Mouse (Mus musculus) testis, adult 2 months (tissue): ENCODE measurements around the gene Nabp1.

Experiments
- CTCF ChIP-seq: fragments of 200-500 bp; IDR thresholded peaks from 2 replicates; pipeline ENCODE4 v1.5.1; 2012; ENCODE audit warnings: low read depth, mild to moderate bottlenecking, inconsistent platforms, low read length, moderate library complexity; ENCODE audit not compliant: control insufficient read depth, insufficient read depth, insufficient replicate concordance
- POLR2A ChIP-seq: fragments of 200-500 bp; IDR thresholded peaks from 2 replicates; pipeline ENCODE4 v1.6.1; 2012; ENCODE audit warnings: low read depth, mild to moderate bottlenecking, inconsistent platforms, low read length, moderate library complexity; ENCODE audit not compliant: control insufficient read depth

- TF ChIP-seq CTCF (no peak), POLR2A (no peak)
Measured at GRCm38 (mm10) chr1:51429775-51430174, 48.5 kb downstream of the Nabp1 start.
